Mouse (Mus musculus): ENCODE data around the gene Hs2st1. TPM values are rescaled to one million over a fixed set of nuclear protein-coding genes. Genes with fewer than 3 reads are reported as not detected.

Hs2st1 gene
- polyA plus RNA-seq, 1 experiment from 2014 or later = 16.9 TPM

- H3K27me3 ChIP-seq (ENCODE audit: control insufficient read depth, insufficient read depth, low read length) = no peaks in the 10 kb centered on the region
- no peak for ATAC-seq (ENCODE audit: low FRiP score, low TSS enrichment)
Measured at GRCm38 (mm10) chr3:144462679-144463078, 107.3 kb downstream of the Hs2st1 start.

GRCm38 (mm10) chr3:144460183-144460788 lies 109.7 kb downstream of the Hs2st1 start:
- Histone ChIP-seq H3K36me3 (ENCODE audit: control insufficient read depth, insufficient read depth, low read length) (peaks cover 6% of the 10 kb centered on the region), H3K27ac (ENCODE audit: low read depth, low read length) (no peak overlapping the region), H3K4me3 (ENCODE audit: low read length) (no peak overlapping the region), H3K4me2 (replicated peaks; ENCODE audit: low read depth, low read length) (no peak overlapping the region), H3K9me3 (ENCODE audit: control insufficient read depth, low read length) (no peaks in the 10 kb centered on the region), H3K4me1 (ENCODE audit: control insufficient read depth, insufficient read depth, low read length) (0 out of 2 replicates have a peak, but pooled peaks cover 6% of the 10 kb centered on the region), H3K27me3 (ENCODE audit: control insufficient read depth, insufficient read depth, low read length) (no peaks in the 10 kb centered on the region), H3K9ac (ENCODE audit: low read depth, low read length) (no peak overlapping the region)
- 34% methylated on average over 5 of the region's 5 CpGs for WGBS
- ATAC-seq (ENCODE audit: low FRiP score, low TSS enrichment) = 0 out of 2 replicates have a peak, but pooled peaks have one; percentile 4

More at GRCm38 (mm10) chr3:144462679-144463078, 107.3 kb downstream of the Hs2st1 start:
- H3K36me3 ChIP-seq (ENCODE audit: control insufficient read depth, insufficient read depth, low read length) = peaks cover 6% of the 10 kb centered on the region
- no peak overlapping the region for H3K27ac ChIP-seq (ENCODE audit: low read depth, low read length)
- no peak overlapping the region for H3K9ac ChIP-seq (ENCODE audit: low read depth, low read length)
- 0 out of 2 replicates have a peak, but pooled peaks cover 6% of the 10 kb centered on the region for H3K4me1 ChIP-seq (ENCODE audit: control insufficient read depth, insufficient read depth, low read length)
- H3K9me3 ChIP-seq (ENCODE audit: control insufficient read depth, low read length) = no peaks in the 10 kb centered on the region
- WGBS = 85% methylated on average over 10 of the region's 10 CpGs
- no peak overlapping the region for H3K4me3 ChIP-seq (ENCODE audit: low read length)
- no peak overlapping the region for H3K4me2 ChIP-seq (replicated peaks; ENCODE audit: low read depth, low read length)

GRCm38 (mm10) chr3:144459285-144459697 lies 110.7 kb downstream of the Hs2st1 start:
- Histone ChIP-seq H3K27me3 (ENCODE audit: control insufficient read depth, insufficient read depth, low read length) (no peaks in the 10 kb centered on the region), H3K4me1 (ENCODE audit: control insufficient read depth, insufficient read depth, low read length) (0 out of 2 replicates have a peak, but pooled peaks cover 6% of the 10 kb centered on the region), H3K4me2 (replicated peaks; ENCODE audit: low read depth, low read length) (no peak overlapping the region), H3K9ac (ENCODE audit: low read depth, low read length) (no peak overlapping the region), H3K4me3 (ENCODE audit: low read length) (no peak overlapping the region), H3K27ac (ENCODE audit: low read depth, low read length) (no peak overlapping the region), H3K9me3 (ENCODE audit: control insufficient read depth, low read length) (no peaks in the 10 kb centered on the region), H3K36me3 (ENCODE audit: control insufficient read depth, insufficient read depth, low read length) (peaks cover 6% of the 10 kb centered on the region)
- ATAC-seq (ENCODE audit: low FRiP score, low TSS enrichment) = 0 out of 2 replicates have a peak, but pooled peaks have one; percentile 47
- 54% methylated on average over 8 of the region's 8 CpGs for WGBS

DNA sequence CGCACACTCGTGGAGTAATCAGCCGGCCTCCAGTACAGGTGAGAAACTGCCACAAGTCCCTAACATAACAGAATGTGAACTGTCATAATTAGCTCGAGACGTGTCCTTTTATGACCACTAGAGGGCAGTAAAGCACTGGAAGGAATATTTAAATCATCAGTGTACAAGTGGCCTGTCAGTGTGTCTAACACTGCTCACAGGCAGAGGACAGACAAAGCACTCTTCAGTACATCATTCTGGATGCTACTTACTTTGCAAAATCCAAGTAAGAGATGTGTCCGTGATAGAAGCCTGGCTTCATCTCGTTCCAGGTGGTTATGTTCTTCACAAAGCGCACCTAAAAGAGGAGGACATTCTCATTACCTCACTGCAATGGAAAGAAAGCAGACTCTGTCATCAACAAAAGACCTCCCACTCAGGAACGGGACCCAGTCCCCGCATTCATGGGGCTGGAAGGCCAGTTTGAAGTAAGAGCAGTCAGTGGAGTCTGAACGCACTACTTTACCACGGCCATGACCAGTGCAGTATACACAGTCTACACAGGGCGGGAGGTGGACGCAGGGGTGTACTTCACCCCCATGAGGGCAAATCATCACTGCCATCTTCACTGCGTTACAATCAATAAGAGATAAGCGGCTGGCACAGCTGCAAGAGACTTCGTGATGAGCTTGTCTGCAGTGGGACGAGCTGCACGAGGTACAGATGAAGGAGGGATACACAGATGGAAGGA lies 116.1 kb downstream of the Hs2st1 start:
- no peaks in the 10 kb centered on the region for H3K27me3 ChIP-seq (ENCODE audit: control insufficient read depth, insufficient read depth, low read length)
- no peaks in the 10 kb centered on the region for H3K4me1 ChIP-seq (ENCODE audit: control insufficient read depth, insufficient read depth, low read length)
- H3K9me3 ChIP-seq (ENCODE audit: control insufficient read depth, low read length) = no peaks in the 10 kb centered on the region
- no peak overlapping the region for H3K4me3 ChIP-seq (ENCODE audit: low read length)
- H3K36me3 ChIP-seq (ENCODE audit: control insufficient read depth, insufficient read depth, low read length) = peaks cover 4% of the 10 kb centered on the region
- H3K27ac ChIP-seq (ENCODE audit: low read depth, low read length) = no peak overlapping the region
- peak; percentile 88 for ATAC-seq (ENCODE audit: low FRiP score, low TSS enrichment)
- WGBS = 69% methylated on average over 19 of the region's 19 CpGs
- H3K4me2 ChIP-seq (replicated peaks; ENCODE audit: low read depth, low read length) = no peak overlapping the region
- H3K9ac ChIP-seq (ENCODE audit: low read depth, low read length) = no peak overlapping the region

GRCm38 (mm10) chr3:144448977-144449376 lies 121.0 kb downstream of the Hs2st1 start:
- H3K4me1 ChIP-seq (ENCODE audit: control insufficient read depth, insufficient read depth, low read length) = no peaks in the 10 kb centered on the region
- no peak overlapping the region for H3K27ac ChIP-seq (ENCODE audit: low read depth, low read length)
- H3K36me3 ChIP-seq (ENCODE audit: control insufficient read depth, insufficient read depth, low read length) = peaks cover 8% of the 10 kb centered on the region
- no peaks in the 10 kb centered on the region for H3K27me3 ChIP-seq (ENCODE audit: control insufficient read depth, insufficient read depth, low read length)
- ATAC-seq (ENCODE audit: low FRiP score, low TSS enrichment) = no peak
- no peaks in the 10 kb centered on the region for H3K9me3 ChIP-seq (ENCODE audit: control insufficient read depth, low read length)
- no peak overlapping the region for H3K4me2 ChIP-seq (replicated peaks; ENCODE audit: low read depth, low read length)
- WGBS = 95% methylated on average over 6 of the region's 6 CpGs
- H3K4me3 ChIP-seq (ENCODE audit: low read length) = no peak overlapping the region
- no peak overlapping the region for H3K9ac ChIP-seq (ENCODE audit: low read depth, low read length)

GRCm38 (mm10) chr3:144447917-144448316 lies 122.1 kb downstream of the Hs2st1 start:
- no peak overlapping the region for H3K4me2 ChIP-seq (replicated peaks; ENCODE audit: low read depth, low read length)
- H3K9ac ChIP-seq (ENCODE audit: low read depth, low read length) = no peak overlapping the region
- no peaks in the 10 kb centered on the region for H3K4me1 ChIP-seq (ENCODE audit: control insufficient read depth, insufficient read depth, low read length)
- no peak overlapping the region for H3K4me3 ChIP-seq (ENCODE audit: low read length)
- ATAC-seq (ENCODE audit: low FRiP score, low TSS enrichment) = no peak
- no peaks in the 10 kb centered on the region for H3K27me3 ChIP-seq (ENCODE audit: control insufficient read depth, insufficient read depth, low read length)
- no peak overlapping the region for H3K27ac ChIP-seq (ENCODE audit: low read depth, low read length)
- 95% methylated on average over 9 of the region's 9 CpGs for WGBS
- H3K9me3 ChIP-seq (ENCODE audit: control insufficient read depth, low read length) = no peaks in the 10 kb centered on the region
- peaks cover 8% of the 10 kb centered on the region for H3K36me3 ChIP-seq (ENCODE audit: control insufficient read depth, insufficient read depth, low read length)

DNA sequence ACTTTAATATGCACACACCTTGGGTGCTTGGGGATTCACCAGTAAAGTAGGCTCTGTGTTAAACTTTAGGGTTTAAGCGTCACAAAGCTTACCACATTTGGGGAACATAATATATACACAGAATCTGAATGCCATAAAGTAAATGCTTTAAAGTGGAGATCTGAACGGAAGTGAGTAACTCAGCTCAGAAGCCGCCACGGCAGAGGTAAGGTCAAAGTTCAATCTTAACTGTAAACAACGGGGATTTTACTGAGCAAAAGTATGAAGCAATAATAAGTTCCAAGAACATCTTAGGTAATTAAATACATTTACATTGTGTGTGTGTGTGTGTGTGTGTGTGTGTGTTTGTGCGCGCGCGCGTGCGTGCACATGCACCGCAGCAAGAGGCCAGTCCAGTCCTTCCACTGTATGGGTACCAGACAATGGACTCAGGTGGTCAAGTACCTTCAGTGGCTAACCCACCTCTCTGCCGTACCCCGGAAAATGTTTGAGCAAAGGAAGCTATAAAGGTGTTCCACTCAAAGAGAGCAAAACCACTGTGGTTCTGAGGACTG lies 123.8 kb downstream of the Hs2st1 start:
- H3K4me3 ChIP-seq (ENCODE audit: low read length) = no peak overlapping the region
- peaks cover 4% of the 10 kb centered on the region; the same call in 1 of the 2 replicates for H3K36me3 ChIP-seq (ENCODE audit: control insufficient read depth, insufficient read depth, low read length)
- no peak overlapping the region for H3K4me2 ChIP-seq (replicated peaks; ENCODE audit: low read depth, low read length)
- H3K9ac ChIP-seq (ENCODE audit: low read depth, low read length) = no peak overlapping the region
- 91% methylated on average over 14 of the region's 14 CpGs for WGBS
- ATAC-seq (ENCODE audit: low FRiP score, low TSS enrichment) = no peak
- no peaks in the 10 kb centered on the region for H3K9me3 ChIP-seq (ENCODE audit: control insufficient read depth, low read length)
- no peaks in the 10 kb centered on the region for H3K27me3 ChIP-seq (ENCODE audit: control insufficient read depth, insufficient read depth, low read length)
- no peak overlapping the region for H3K27ac ChIP-seq (ENCODE audit: low read depth, low read length)
- no peaks in the 10 kb centered on the region for H3K4me1 ChIP-seq (ENCODE audit: control insufficient read depth, insufficient read depth, low read length)

- no peaks in the 10 kb centered on the region for H3K4me1 ChIP-seq (ENCODE audit: control insufficient read depth, insufficient read depth, low read length)
- no peaks in the 10 kb centered on the region for H3K27me3 ChIP-seq (ENCODE audit: control insufficient read depth, insufficient read depth, low read length)
- H3K36me3 ChIP-seq (ENCODE audit: control insufficient read depth, insufficient read depth, low read length) = peaks cover 10% of the 10 kb centered on the region; the same call in 1 of the 2 replicates
- WGBS = 92% methylated on average over 14 of the region's 14 CpGs
- H3K4me3 ChIP-seq (ENCODE audit: low read length) = no peak overlapping the region
- no peak for ATAC-seq (ENCODE audit: low FRiP score, low TSS enrichment)
- no peak overlapping the region for H3K4me2 ChIP-seq (replicated peaks; ENCODE audit: low read depth, low read length)
- no peaks in the 10 kb centered on the region for H3K9me3 ChIP-seq (ENCODE audit: control insufficient read depth, low read length)
- no peak overlapping the region for H3K27ac ChIP-seq (ENCODE audit: low read depth, low read length)
- no peak overlapping the region for H3K9ac ChIP-seq (ENCODE audit: low read depth, low read length)
Measured at GRCm38 (mm10) chr3:144437871-144438398, 132.0 kb downstream of the Hs2st1 start.

Data from kidney, embryonic 14.5 days (tissue).